Mouse (Mus musculus) CH12.LX (cell line): ENCODE results near the gene Map7d1. TPM values are rescaled to one million over a fixed set of nuclear protein-coding genes. Genes with fewer than 3 reads are reported as not detected.

Source experiments
- DNase-seq: peaks from one replicate; pipeline ENCODE4 v3.0.0-alpha.2; 2013; ENCODE audit errors: extremely low read depth
- H3K27ac ChIP-seq: 2 replicates; pipeline ENCODE4 v1.5.1; 2012; ENCODE audit warnings: low read depth, mild to moderate bottlenecking, control low read depth, moderate library complexity; ENCODE audit not compliant: insufficient read depth
- H3K27me3 ChIP-seq: replicated peaks from 2 replicates; pipeline ENCODE3; 2012; ENCODE audit warnings: inconsistent platforms
- H3K36me3 ChIP-seq, 2 experiments: replicated peaks in 1 of 2; 2 replicates each; pipeline versions ENCODE3 to v1.6.1; 2012; ENCODE audit warnings: inconsistent platforms in 1 of 2, low read length in 1 of 2, mild to moderate bottlenecking in 1 of 2, mixed read lengths in 1 of 2, moderate library complexity in 1 of 2; ENCODE audit not compliant: control insufficient read depth in 1 of 2, insufficient read depth in 1 of 2
- H3K4me1 ChIP-seq, 2 experiments: 2 replicates each; pipeline ENCODE4 v1.6.1; 2012; ENCODE audit warnings: inconsistent platforms in 1 of 2, moderate library complexity in 1 of 2; ENCODE audit not compliant: insufficient read depth in 2 of 2, control insufficient read depth in 1 of 2
- H3K4me2 ChIP-seq: 2 replicates; pipeline ENCODE4 v1.6.1; 2012; ENCODE audit warnings: low read depth, mild to moderate bottlenecking, control low read depth; ENCODE audit not compliant: poor library complexity, insufficient read depth, severe bottlenecking
- H3K4me3 ChIP-seq, 3 experiments: fragments of 150-350 bp in 1 of 3; sonication (generic) in 1 of 3; replicated peaks in 1 of 3; 2 replicates each; pipeline versions ENCODE3 to v1.5.1; 2011 to 2012; ENCODE audit warnings: low read depth in 2 of 3, low read length in 2 of 3, mild to moderate bottlenecking in 2 of 3, moderate library complexity in 2 of 3, control low read depth in 1 of 3, improper control_type of control experiment in 1 of 3, inconsistent platforms in 1 of 3, mixed read lengths in 1 of 3; ENCODE audit not compliant: poor library complexity in 1 of 3
- H3K79me2 ChIP-seq: replicated peaks from 2 replicates; pipeline ENCODE4 v1.6.1; 2012; ENCODE audit warnings: mild to moderate bottlenecking, moderate library complexity; ENCODE audit not compliant: control insufficient read depth, poor library complexity, insufficient read depth, severe bottlenecking; ENCODE audit errors: extremely low read depth
- H3K9ac ChIP-seq: 2 replicates; pipeline ENCODE4 v1.6.1; 2012; ENCODE audit warnings: low read depth, mild to moderate bottlenecking, control low read depth, moderate library complexity; ENCODE audit not compliant: insufficient read depth
- H3K9me3 ChIP-seq: replicated peaks from 2 replicates; pipeline ENCODE3; 2012; ENCODE audit warnings: low read length, inconsistent platforms, mixed read lengths
- BHLHE40 ChIP-seq: IDR thresholded peaks from 2 replicates; pipeline ENCODE4 v1.6.1; 2011; ENCODE audit warnings: mild to moderate bottlenecking, low read depth, low read length, improper control_type of control experiment
- CHD1 ChIP-seq: IDR thresholded peaks from 2 replicates; pipeline ENCODE4 v1.6.1; 2012; ENCODE audit warnings: low read depth, low read length, improper control_type of control experiment, inconsistent platforms
- CHD2 ChIP-seq: IDR thresholded peaks from 2 replicates; pipeline ENCODE4 v1.6.1; 2011; ENCODE audit warnings: low read length, improper control_type of control experiment
- CTCF ChIP-seq, 2 experiments: IDR thresholded peaks in 1 of 2; conservative IDR thresholded peaks in 1 of 2; 2 replicates each; pipeline ENCODE4 v1.5.1; 2011 to 2012; ENCODE audit warnings: low read depth in 2 of 2, low read length in 2 of 2, improper control_type of control experiment in 1 of 2, inconsistent platforms in 1 of 2, mild to moderate bottlenecking in 1 of 2, moderate library complexity in 1 of 2
- ELF1 ChIP-seq: IDR thresholded peaks from 2 replicates; pipeline ENCODE4 v1.6.1; 2014; ENCODE audit warnings: low read depth, mild to moderate bottlenecking, inconsistent platforms, low read length, improper control_type of control experiment
- EP300 ChIP-seq: IDR thresholded peaks from 2 replicates; pipeline ENCODE4 v1.6.1; 2011; ENCODE audit warnings: low read length, improper control_type of control experiment
- ETS1 ChIP-seq: conservative IDR thresholded peaks from 2 replicates; pipeline ENCODE4 v1.6.1; 2012; ENCODE audit warnings: low read depth, mild to moderate bottlenecking, inconsistent platforms, low read length, improper control_type of control experiment, moderate library complexity
- IRF4 ChIP-seq: IDR thresholded peaks from 2 replicates; pipeline ENCODE4 v1.6.1; 2014; ENCODE audit warnings: low read depth, mild to moderate bottlenecking, inconsistent platforms, low read length, improper control_type of control experiment
- JUN ChIP-seq: IDR thresholded peaks from 2 replicates; pipeline ENCODE4 v1.6.1; 2011; ENCODE audit warnings: low read depth, mild to moderate bottlenecking, low read length, improper control_type of control experiment, moderate library complexity; ENCODE audit not compliant: insufficient read depth
- JUND ChIP-seq: conservative IDR thresholded peaks from 2 replicates; pipeline ENCODE4 v1.6.1; 2011; ENCODE audit warnings: low read depth, low read length, improper control_type of control experiment
- KAT2A ChIP-seq: IDR thresholded peaks from 2 replicates; pipeline ENCODE4 v1.6.1; 2012; ENCODE audit warnings: low read length, improper control_type of control experiment, inconsistent platforms; ENCODE audit not compliant: insufficient replicate concordance
- MAFK ChIP-seq: IDR thresholded peaks from 2 replicates; pipeline ENCODE4 v1.6.1; 2011; ENCODE audit warnings: low read length, improper control_type of control experiment; ENCODE audit not compliant: insufficient replicate concordance
- MEF2A ChIP-seq: IDR thresholded peaks from 2 replicates; pipeline ENCODE4 v1.6.1; 2014; ENCODE audit warnings: low read depth, mild to moderate bottlenecking, inconsistent platforms, low read length, improper control_type of control experiment, borderline replicate concordance
- MYC ChIP-seq: IDR thresholded peaks from 2 replicates; pipeline ENCODE4 v1.6.1; 2011; ENCODE audit warnings: low read depth, mild to moderate bottlenecking, improper control_type of control experiment, low read length
- NELFE ChIP-seq: IDR thresholded peaks from 2 replicates; pipeline ENCODE4 v1.6.1; 2011; ENCODE audit warnings: low read depth, low read length, improper control_type of control experiment
- POLR2A ChIP-seq: IDR thresholded peaks from 2 replicates; pipeline ENCODE4 v1.6.1; 2011; ENCODE audit warnings: low read depth, mild to moderate bottlenecking, improper control_type of control experiment, low read length
- RAD21 ChIP-seq: IDR thresholded peaks from 2 replicates; pipeline ENCODE4 v1.6.1; 2011; ENCODE audit warnings: low read depth, mild to moderate bottlenecking, low read length, improper control_type of control experiment, moderate library complexity
- TBP ChIP-seq: conservative IDR thresholded peaks from 2 replicates; pipeline ENCODE4 v1.6.1; 2011; ENCODE audit warnings: low read depth, low read length, improper control_type of control experiment
- TCF12 ChIP-seq: IDR thresholded peaks from 2 replicates; pipeline ENCODE4 v1.6.1; 2014; ENCODE audit warnings: low read depth, mild to moderate bottlenecking, inconsistent platforms, low read length, improper control_type of control experiment
- USF2 ChIP-seq: conservative IDR thresholded peaks from 2 replicates; pipeline ENCODE4 v1.6.1; 2011; ENCODE audit warnings: low read depth, low read length, improper control_type of control experiment
- ZKSCAN1 ChIP-seq: IDR thresholded peaks from 2 replicates; pipeline ENCODE4 v1.6.1; 2012; ENCODE audit warnings: low read depth, inconsistent platforms, low read length, improper control_type of control experiment, borderline replicate concordance
- ZMIZ1 ChIP-seq: IDR thresholded peaks from 2 replicates; pipeline ENCODE4 v1.6.1; 2012; ENCODE audit warnings: low read depth, mild to moderate bottlenecking, inconsistent platforms, low read length, improper control_type of control experiment
- ZNF384 ChIP-seq: IDR thresholded peaks from 2 replicates; pipeline ENCODE4 v1.6.1; 2012; ENCODE audit warnings: low read depth, low read length, improper control_type of control experiment, inconsistent platforms
- dilution Hi-C: fragments of 300-500 bp; cut with MboI; formaldehyde crosslinking; loops from 2 replicates; pipeline ENCODE4 v1.14.3; 2020; ENCODE audit warnings: low sequenced_read_pairs; ENCODE audit not compliant: extremely low pct_unique_long_range_greater_than_20kb, extremely low pct_ligation_motif_present
- in situ Hi-C: fragments of 300-500 bp; cut with MboI; formaldehyde crosslinking; loops from 3 replicates; pipeline ENCODE4 v1.14.3; 2019; ENCODE audit warnings: low sequenced_read_pairs, low pct_ligation_motif_present, low pct_unique_long_range_greater_than_20kb, mixed read lengths
- polyA plus RNA-seq: library from polyadenylated mRNA; unstranded; fragments of >175 nt; gene quantifications from 2 replicates; pipeline ENCODE4 v1.2.1, GENCODE M21; 2012; ENCODE audit warnings: low read depth; ENCODE audit not compliant: insufficient read length
- total RNA-seq, 2 experiments: library from RNA; depleted of rRNA; stranded (reverse); fragments of 300-350 nt in 1 of 2; fragments of >200 nt in 1 of 2; gene quantifications; 2 replicates each; pipeline ENCODE4 v1.2.3; 2012 to 2014

Map7d1 gene
- total and polyA plus RNA-seq, 3 experiments = 12.5 to 62.2 (median 17.9) TPM

DNA sequence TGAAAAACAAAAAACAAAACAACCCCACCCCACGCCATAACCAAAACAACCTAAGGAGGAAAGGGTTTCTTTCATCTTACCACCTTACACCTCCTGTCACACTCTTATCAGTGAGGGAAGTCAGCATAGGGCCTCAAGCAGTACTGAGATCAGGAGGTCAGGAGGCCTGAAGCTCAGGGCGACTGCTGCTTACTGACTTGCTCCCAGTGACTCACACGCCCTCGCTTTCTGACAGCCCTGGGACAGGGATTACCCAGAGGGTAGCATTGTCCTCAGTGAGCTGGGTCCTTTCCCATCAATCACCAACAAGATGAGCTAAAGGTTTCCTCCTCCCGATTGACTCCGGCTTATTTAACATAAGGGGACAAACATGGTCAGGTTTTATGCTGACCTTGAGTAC, 49.1 kb downstream of the Map7d1 start:
- TF ChIP-seq RAD21 (no peak), TBP (no peak), MAFK (no peak), BHLHE40 (no peak), MEF2A (no peak), MYC (no peak), NELFE (no peak), CHD1 (no peak), EP300 (no peak), TCF12 (no peak), ZNF384 (no peak), CTCF (conservative IDR thresholded peaks at IDR 0.05 in 1 of 2, IDR thresholded peaks at IDR 0.05 in 1 of 2; ENCODE audit: low read depth in 2 of 2, low read length in 2 of 2) (no peak), ZMIZ1 (no peak), JUND (no peak), KAT2A (no peak), CHD2 (no peak), ZKSCAN1 (no peak)
- Histone ChIP-seq H3K4me3 (no peak overlapping the region), H3K36me3 (no peaks in the 10 kb centered on the region), H3K27me3 (no peaks in the 10 kb centered on the region), H3K79me2 (no peaks in the 10 kb centered on the region), H3K9me3 (no peaks in the 10 kb centered on the region), H3K4me1 (peaks cover 6 to 21% of the 10 kb centered on the region in 2 experiments), H3K27ac (no peak overlapping the region), H3K4me2 (no peak overlapping the region), H3K9ac (no peak overlapping the region)
- in situ Hi-C loops (no loop called here), dilution Hi-C loops (no loop called here)
- DNase-seq = no peak

DNA sequence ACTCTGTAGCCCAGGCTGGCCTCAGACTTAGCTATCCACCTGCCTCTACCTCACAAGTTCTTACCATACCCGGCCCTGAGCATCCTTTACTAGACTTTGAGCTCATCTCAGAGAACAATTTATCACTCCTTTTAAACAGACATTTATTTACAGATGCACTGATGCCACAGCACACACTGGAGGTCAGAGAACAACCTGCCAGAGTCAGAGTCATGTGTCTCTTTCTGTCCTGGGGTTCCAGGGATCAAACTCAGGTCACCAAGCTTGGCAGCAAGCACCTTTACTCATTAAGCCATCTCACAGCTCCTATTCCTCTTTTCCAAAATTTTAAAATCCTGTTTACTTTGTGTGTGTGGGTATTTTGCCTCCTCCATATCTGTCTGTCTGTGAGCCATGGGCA, 50.8 kb downstream of the Map7d1 start:
- H3K9ac ChIP-seq = no peak overlapping the region
- H3K27ac ChIP-seq = no peak overlapping the region
- dilution Hi-C loops = no loop called here
- H3K9me3 ChIP-seq = no peaks in the 10 kb centered on the region
- H3K4me3 ChIP-seq = no peak overlapping the region
- peaks cover 3 to 17% of the 10 kb centered on the region in 2 experiments for H3K4me1 ChIP-seq
- DNase-seq = no peak
- TF ChIP-seq POLR2A (no peak), CTCF (conservative IDR thresholded peaks at IDR 0.05 in 1 of 2, IDR thresholded peaks at IDR 0.05 in 1 of 2; ENCODE audit: low read depth in 2 of 2, low read length in 2 of 2) (no peak), IRF4 (no peak), ELF1 (no peak), JUN (no peak), TBP (no peak), EP300 (no peak), ZMIZ1 (no peak), MYC (no peak), ZKSCAN1 (no peak), CHD2 (no peak), USF2 (no peak), ETS1 (no peak)
- H3K27me3 ChIP-seq = no peaks in the 10 kb centered on the region
- peaks cover 3 to 5% of the 10 kb centered on the region in 2 experiments for H3K36me3 ChIP-seq
- no peak overlapping the region for H3K4me2 ChIP-seq
- peaks cover 14% of the 10 kb centered on the region for H3K79me2 ChIP-seq
- in situ Hi-C loops = no loop called here
